Mouse (Mus musculus) small intestine, adult 2 months (tissue): ENCODE data around the gene Eif2b4.

ENCODE experiments used
- CTCF ChIP-seq: fragments of 200-500 bp; IDR thresholded peaks from 2 replicates; pipeline ENCODE4 v1.5.1; 2012; ENCODE audit warnings: low read depth, mild to moderate bottlenecking, control low read depth, inconsistent platforms, low read length, moderate library complexity, mixed read lengths; ENCODE audit not compliant: insufficient replicate concordance, insufficient read length; ENCODE audit errors: extremely low read depth
- POLR2A ChIP-seq: fragments of 200-500 bp; IDR thresholded peaks from 2 replicates; pipeline ENCODE4 v1.6.1; 2012; ENCODE audit warnings: low read depth, mild to moderate bottlenecking, control low read depth, inconsistent platforms, low read length, moderate library complexity

- TF ChIP-seq POLR2A: no peak
- TF ChIP-seq CTCF: no peak
Observed at GRCm38 (mm10) chr5:31203866-31204265, 10.6 kb upstream of the Eif2b4 start.
